Mouse (Mus musculus): ENCODE results near the gene Tmem165. TPM values are rescaled to one million over a fixed set of nuclear protein-coding genes. Genes with fewer than 3 reads are reported as not detected.

Gene Tmem165
- polyA plus RNA-seq, 2 experiments: 147 to 160 TPM

- H3K4me2 ChIP-seq (replicated peaks; ENCODE audit: low read depth, low read length, severe bottlenecking): no peak overlapping the region
- no peaks in the 10 kb centered on the region for H3K9me3 ChIP-seq (ENCODE audit: control insufficient read depth, low read length)
- no peak overlapping the region for H3K4me3 ChIP-seq (replicated peaks; ENCODE audit: low read length)
- WGBS: 61% methylated on average over 7 of the region's 7 CpGs
- no peaks in the 10 kb centered on the region for H3K27me3 ChIP-seq (ENCODE audit: control insufficient read depth, insufficient read depth, low read length)
- no peak overlapping the region for H3K9ac ChIP-seq (ENCODE audit: low read depth, low read length, severe bottlenecking)
- no peak for TF ChIP-seq POLR2A (IDR thresholded peaks at IDR 0.05; ENCODE audit: borderline replicate concordance, extremely low read depth, insufficient read depth, insufficient read length)
- H3K36me3 ChIP-seq (ENCODE audit: control insufficient read depth, insufficient read depth, low read length): no peaks in the 10 kb centered on the region
- no peak for ATAC-seq (ENCODE audit: low FRiP score, low read depth)
- no peak for DNase-seq (ENCODE audit: low spot score)
- H3K4me1 ChIP-seq (ENCODE audit: control insufficient read depth, insufficient read depth, low read length): no peaks in the 10 kb centered on the region
- H3K27ac ChIP-seq (replicated peaks; ENCODE audit: low read depth, low read length): no peak overlapping the region
These were observed 18.9 kb upstream of the Tmem165 start for GRCm38 (mm10) chr5:76164827-76165226.

- Histone ChIP-seq H3K36me3 (ENCODE audit: control insufficient read depth, insufficient read depth, low read length) (no peaks in the 10 kb centered on the region), H3K4me2 (replicated peaks; ENCODE audit: low read depth, low read length, severe bottlenecking) (no peak overlapping the region), H3K27me3 (ENCODE audit: control insufficient read depth, insufficient read depth, low read length) (no peaks in the 10 kb centered on the region), H3K27ac (replicated peaks; ENCODE audit: low read depth, low read length) (no peak overlapping the region), H3K4me3 (replicated peaks; ENCODE audit: low read length) (no peak overlapping the region), H3K4me1 (ENCODE audit: control insufficient read depth, insufficient read depth, low read length) (no peaks in the 10 kb centered on the region), H3K9ac (ENCODE audit: low read depth, low read length, severe bottlenecking) (no peak overlapping the region), H3K9me3 (ENCODE audit: control insufficient read depth, low read length) (no peaks in the 10 kb centered on the region)
- no peak for TF ChIP-seq POLR2A (IDR thresholded peaks at IDR 0.05; ENCODE audit: borderline replicate concordance, extremely low read depth, insufficient read depth, insufficient read length)
- DNase-seq (ENCODE audit: low spot score) (no peak), ATAC-seq (ENCODE audit: low FRiP score, low read depth) (no peak)
- WGBS: 75% methylated on average over 4 of the region's 4 CpGs
These were observed 13.2 kb upstream of the Tmem165 start for GRCm38 (mm10) chr5:76170522-76170921.

- Histone ChIP-seq H3K9me3 (ENCODE audit: control insufficient read depth, low read length) (no peaks in the 10 kb centered on the region), H3K27me3 (ENCODE audit: control insufficient read depth, insufficient read depth, low read length) (no peaks in the 10 kb centered on the region), H3K36me3 (ENCODE audit: control insufficient read depth, insufficient read depth, low read length) (no peaks in the 10 kb centered on the region), H3K4me2 (replicated peaks; ENCODE audit: low read depth, low read length, severe bottlenecking) (no peak overlapping the region), H3K4me1 (ENCODE audit: control insufficient read depth, insufficient read depth, low read length) (no peaks in the 10 kb centered on the region), H3K27ac (replicated peaks; ENCODE audit: low read depth, low read length) (no peak overlapping the region), H3K9ac (ENCODE audit: low read depth, low read length, severe bottlenecking) (no peak overlapping the region), H3K4me3 (replicated peaks; ENCODE audit: low read length) (no peak overlapping the region)
- no peak for ATAC-seq (ENCODE audit: low FRiP score, low read depth)
- no peak for DNase-seq (ENCODE audit: low spot score)
- TF ChIP-seq POLR2A (IDR thresholded peaks at IDR 0.05; ENCODE audit: borderline replicate concordance, extremely low read depth, insufficient read depth, insufficient read length): no peak
These were observed 12.6 kb upstream of the Tmem165 start for GRCm38 (mm10) chr5:76171039-76171438.

GRCm38 (mm10) chr5:76175051-76175450 lies 8.6 kb upstream of the Tmem165 start:
- 79% methylated on average over 4 of the region's 4 CpGs for WGBS

GRCm38 (mm10) chr5:76176411-76176810 lies 7.3 kb upstream of the Tmem165 start:
- no peak overlapping the region for H3K27ac ChIP-seq (replicated peaks; ENCODE audit: low read depth, low read length)
- H3K36me3 ChIP-seq (ENCODE audit: control insufficient read depth, insufficient read depth, low read length): no peaks in the 10 kb centered on the region
- H3K4me1 ChIP-seq (ENCODE audit: control insufficient read depth, insufficient read depth, low read length): peaks cover 7% of the 10 kb centered on the region
- H3K9me3 ChIP-seq (ENCODE audit: control insufficient read depth, low read length): no peaks in the 10 kb centered on the region
- H3K4me3 ChIP-seq (replicated peaks; ENCODE audit: low read length): no peak overlapping the region
- DNase-seq (ENCODE audit: low spot score) (no peak), ATAC-seq (ENCODE audit: low FRiP score, low read depth) (no peak)
- H3K4me2 ChIP-seq (replicated peaks; ENCODE audit: low read depth, low read length, severe bottlenecking): no peak overlapping the region
- no peak for TF ChIP-seq POLR2A (IDR thresholded peaks at IDR 0.05; ENCODE audit: borderline replicate concordance, extremely low read depth, insufficient read depth, insufficient read length)
- 38% methylated on average over 3 of the region's 3 CpGs for WGBS
- H3K9ac ChIP-seq (ENCODE audit: low read depth, low read length, severe bottlenecking): no peak overlapping the region
- H3K27me3 ChIP-seq (ENCODE audit: control insufficient read depth, insufficient read depth, low read length): no peaks in the 10 kb centered on the region

More at GRCm38 (mm10) chr5:76175051-76175450, 8.6 kb upstream of the Tmem165 start:
- Histone ChIP-seq H3K4me3 (replicated peaks; ENCODE audit: low read length) (no peak overlapping the region), H3K9me3 (ENCODE audit: control insufficient read depth, low read length) (no peaks in the 10 kb centered on the region), H3K27me3 (ENCODE audit: control insufficient read depth, insufficient read depth, low read length) (no peaks in the 10 kb centered on the region), H3K27ac (replicated peaks; ENCODE audit: low read depth, low read length) (no peak overlapping the region), H3K36me3 (ENCODE audit: control insufficient read depth, insufficient read depth, low read length) (no peaks in the 10 kb centered on the region), H3K4me2 (replicated peaks; ENCODE audit: low read depth, low read length, severe bottlenecking) (no peak overlapping the region), H3K9ac (ENCODE audit: low read depth, low read length, severe bottlenecking) (no peak overlapping the region), H3K4me1 (ENCODE audit: control insufficient read depth, insufficient read depth, low read length) (peaks cover 7% of the 10 kb centered on the region)
- TF ChIP-seq POLR2A (IDR thresholded peaks at IDR 0.05; ENCODE audit: borderline replicate concordance, extremely low read depth, insufficient read depth, insufficient read length): no peak
- ATAC-seq (ENCODE audit: low FRiP score, low read depth): no peak
- no peak for DNase-seq (ENCODE audit: low spot score)

- Histone ChIP-seq H3K27ac (replicated peaks; ENCODE audit: low read depth, low read length) (no peak overlapping the region; the same call in 1 of the 2 replicates), H3K9me3 (ENCODE audit: control insufficient read depth, low read length) (no peaks in the 10 kb centered on the region), H3K4me2 (replicated peaks; ENCODE audit: low read depth, low read length, severe bottlenecking) (no peak overlapping the region), H3K36me3 (ENCODE audit: control insufficient read depth, insufficient read depth, low read length) (no peaks in the 10 kb centered on the region), H3K27me3 (ENCODE audit: control insufficient read depth, insufficient read depth, low read length) (no peaks in the 10 kb centered on the region), H3K4me3 (replicated peaks; ENCODE audit: low read length) (no peak overlapping the region), H3K4me1 (ENCODE audit: control insufficient read depth, insufficient read depth, low read length) (peaks cover 7% of the 10 kb centered on the region), H3K9ac (ENCODE audit: low read depth, low read length, severe bottlenecking) (no peak overlapping the region)
- DNase-seq (ENCODE audit: low spot score) (no peak), ATAC-seq (ENCODE audit: low FRiP score, low read depth) (no peak)
- 64% methylated on average over 11 of the region's 11 CpGs for WGBS
- TF ChIP-seq POLR2A (IDR thresholded peaks at IDR 0.05; ENCODE audit: borderline replicate concordance, extremely low read depth, insufficient read depth, insufficient read length): no peak
These were observed 6.8 kb upstream of the Tmem165 start for GRCm38 (mm10) chr5:76176841-76177240.

Measured in limb, embryonic 14.5 days (tissue).